Mouse (Mus musculus) G1E (cell line): ENCODE measurements around the gene Rufy3. TPM values are rescaled to one million over a fixed set of nuclear protein-coding genes. Genes with fewer than 3 reads are reported as not detected.

Experiments
- ATAC-seq: 2 replicates; pipeline ENCODE4 v1.8.0; 2016; ENCODE audit warnings: mild to moderate bottlenecking; ENCODE audit not compliant: insufficient number of reproducible peaks, poor library complexity, low FRiP score, severe bottlenecking; ENCODE audit errors: extremely low read depth
- DNase-seq: peaks from one replicate; pipeline ENCODE4 v3.0.0; 2012; ENCODE audit warnings: low spot score
- H3K27me3 ChIP-seq: 2 replicates; pipeline ENCODE4 v1.6.1; 2012; ENCODE audit warnings: mild to moderate bottlenecking, low read length, inconsistent platforms; ENCODE audit not compliant: insufficient read depth
- H3K36me3 ChIP-seq: replicated peaks from 2 replicates; pipeline ENCODE3; 2012; ENCODE audit warnings: mild to moderate bottlenecking, inconsistent platforms
- H3K4me1 ChIP-seq: 2 replicates; pipeline ENCODE4 v1.6.1; 2012; ENCODE audit warnings: low read depth, low read length, inconsistent platforms, mixed read lengths; ENCODE audit not compliant: insufficient read depth
- H3K4me3 ChIP-seq: 2 replicates; pipeline ENCODE4 v1.5.1; 2012; ENCODE audit warnings: low read depth, mild to moderate bottlenecking, inconsistent platforms, low read length, moderate library complexity, mixed read lengths
- H3K9me3 ChIP-seq: replicated peaks from 2 replicates; pipeline ENCODE4 v1.6.1; 2012; ENCODE audit warnings: inconsistent platforms
- CTCF ChIP-seq: IDR thresholded peaks from 2 replicates; pipeline ENCODE4 v1.5.1; 2012; ENCODE audit warnings: low read depth, low read length, inconsistent platforms, mixed read lengths
- GATA1 ChIP-seq: IDR thresholded peaks from 2 replicates; pipeline ENCODE4 v1.6.1; 2012; ENCODE audit warnings: borderline replicate concordance, low read length, inconsistent platforms, mixed read lengths
- GATA2 ChIP-seq: IDR thresholded peaks from 2 replicates; pipeline ENCODE4 v1.6.1; 2012; ENCODE audit warnings: low read depth, low read length, inconsistent platforms, borderline replicate concordance
- POLR2AphosphoS5 ChIP-seq: IDR thresholded peaks from 2 replicates; pipeline ENCODE4 v1.6.1; 2012; ENCODE audit warnings: low read depth, low read length, inconsistent platforms; ENCODE audit not compliant: insufficient replicate concordance
- TAL1 ChIP-seq: conservative IDR thresholded peaks from 2 replicates; pipeline ENCODE4 v1.6.1; 2012; ENCODE audit warnings: low read depth, low read length, inconsistent platforms, mixed read lengths
- polyA plus RNA-seq: library from polyadenylated mRNA; stranded (reverse); fragments of >175 nt; gene quantifications from 2 replicates; pipeline ENCODE4 v1.2.3, GENCODE M21; 2012
- total RNA-seq, 2 experiments: library from RNA; stranded (forward) in 1 of 2; stranded (reverse) in 1 of 2; fragments of 200-1000 nt in 1 of 2; fragments of >200 nt in 1 of 2; fragmentation: Nextera tagmentation in 1 of 2; gene quantifications; 2 replicates each; pipeline ENCODE4 v1.2.3; 2014 to 2017

Gene Rufy3
- total and polyA plus RNA-seq, 3 experiments: 2.5 to 17.0 (median 11.9) TPM

DNA sequence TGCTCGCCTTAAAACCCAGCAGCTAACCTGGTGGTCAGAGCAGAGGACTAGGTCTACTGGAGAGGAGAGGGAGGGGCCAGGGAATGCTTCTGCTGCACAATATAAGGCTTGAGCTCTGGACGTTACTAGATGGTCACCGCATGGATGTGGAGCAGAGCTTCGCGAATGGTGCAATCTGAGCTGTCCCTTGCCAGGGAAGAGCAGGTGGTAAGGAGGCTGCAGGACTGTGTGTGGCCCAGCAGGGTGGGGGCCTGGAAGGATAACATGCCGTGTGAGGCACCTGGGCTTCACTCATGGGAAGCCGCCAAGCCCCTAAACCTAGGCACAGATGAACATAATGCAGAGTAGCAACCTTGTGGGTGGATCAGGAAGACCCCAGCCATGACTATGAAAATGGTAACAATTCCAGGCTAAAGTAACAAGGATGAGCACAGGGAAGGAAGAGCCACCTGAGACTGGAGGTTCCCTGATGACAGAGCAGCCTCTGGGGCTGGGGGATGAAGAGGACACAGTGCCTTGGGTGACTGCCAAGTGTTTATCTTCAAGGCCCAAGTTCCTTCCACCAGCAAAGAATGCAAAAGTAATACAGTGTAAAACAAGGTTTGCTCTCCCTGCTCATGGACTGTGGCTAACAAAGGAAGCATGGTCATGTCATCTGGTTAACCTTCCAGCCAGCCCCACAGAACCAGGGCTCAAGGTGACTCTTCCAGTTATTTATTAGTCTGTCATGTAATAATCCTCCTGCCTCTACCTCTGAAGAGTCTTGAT lies 21.8 kb downstream of the Rufy3 start:
- Histone ChIP-seq H3K9me3 (no peaks in the 10 kb centered on the region), H3K4me1 (peaks cover 10% of the 10 kb centered on the region), H3K4me3 (no peak overlapping the region), H3K36me3 (peaks cover 10% of the 10 kb centered on the region), H3K27me3 (no peaks in the 10 kb centered on the region)
- no peak for ATAC-seq
- DNase-seq: peak; percentile 18
- TF ChIP-seq GATA2: no peak
- TF ChIP-seq CTCF: no peak
- no peak for TF ChIP-seq GATA1
- no peak for TF ChIP-seq TAL1
- TF ChIP-seq POLR2AphosphoS5: no peak

DNA sequence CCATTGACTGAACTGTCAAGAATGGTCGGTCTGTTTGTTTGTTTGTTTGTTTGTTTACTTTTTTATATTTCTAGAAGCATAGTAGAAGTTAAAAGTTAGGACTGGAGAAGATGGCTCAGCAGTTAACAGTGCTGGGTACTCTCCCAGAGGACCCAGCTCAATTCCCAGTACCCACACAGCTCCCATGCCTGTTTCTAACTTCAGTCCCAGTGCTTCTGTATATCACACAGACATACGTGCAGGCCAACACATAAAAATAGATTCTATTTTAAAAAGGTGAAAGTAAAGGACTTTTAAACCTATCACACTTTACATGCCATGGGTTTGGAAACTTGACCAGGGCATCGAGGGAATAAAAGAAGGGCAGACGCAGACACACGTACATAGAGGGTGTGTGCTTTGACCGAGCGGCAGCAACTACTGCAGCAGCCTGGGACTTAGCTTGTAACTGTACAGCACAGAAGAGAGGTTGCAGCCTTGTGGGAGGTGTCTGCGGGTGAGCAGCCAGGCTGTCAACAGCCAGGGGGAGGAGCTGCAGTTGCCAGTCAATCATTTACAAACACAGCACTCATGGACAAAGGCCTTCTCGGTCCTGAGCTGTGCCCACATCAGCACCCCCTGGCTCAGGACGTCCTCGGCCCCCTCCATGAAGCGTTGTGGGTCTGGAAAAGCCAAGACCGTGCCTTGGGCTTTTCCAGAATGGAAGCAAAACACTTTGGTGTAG lies 22.5 kb downstream of the Rufy3 start:
- ATAC-seq: peak; percentile 6; the same call in 1 of the 2 replicates
- no peak for DNase-seq
- H3K4me3 ChIP-seq: peak overlapping the region; percentile 2; the same call in 1 of the 2 replicates
- H3K9me3 ChIP-seq: no peaks in the 10 kb centered on the region
- no peaks in the 10 kb centered on the region for H3K27me3 ChIP-seq
- H3K36me3 ChIP-seq: peaks cover 9% of the 10 kb centered on the region
- H3K4me1 ChIP-seq: peaks cover 10% of the 10 kb centered on the region
- TF ChIP-seq GATA1: no peak
- TF ChIP-seq CTCF: no peak
- no peak for TF ChIP-seq GATA2
- no peak for TF ChIP-seq POLR2AphosphoS5
- TF ChIP-seq TAL1: no peak

DNA sequence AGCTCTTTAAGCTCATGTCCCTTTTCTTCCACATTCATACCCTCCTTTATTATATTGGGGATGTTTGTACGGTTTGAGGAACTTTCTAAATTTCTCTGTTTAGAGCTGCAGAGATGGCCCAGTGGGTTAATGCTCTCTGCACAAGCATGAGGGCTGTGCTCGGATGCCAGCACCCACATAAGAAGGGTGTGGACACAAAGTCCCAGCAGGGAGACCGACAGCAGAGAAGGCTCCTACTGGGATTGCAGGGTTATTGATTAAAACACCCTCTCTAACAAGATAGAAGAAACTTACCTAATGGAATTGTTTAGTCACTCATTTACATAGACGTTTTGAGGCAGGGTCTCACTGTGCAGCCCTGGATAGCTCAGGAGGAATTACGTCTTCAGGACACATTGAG lies 23.6 kb downstream of the Rufy3 start:
- ATAC-seq (no peak), DNase-seq (no peak)
- H3K27me3 ChIP-seq: no peaks in the 10 kb centered on the region
- no peak overlapping the region for H3K4me3 ChIP-seq
- H3K36me3 ChIP-seq: peaks cover 9% of the 10 kb centered on the region
- TF ChIP-seq POLR2AphosphoS5 (no peak), GATA1 (no peak), TAL1 (no peak), GATA2 (no peak), CTCF (no peak)
- no peaks in the 10 kb centered on the region for H3K9me3 ChIP-seq
- H3K4me1 ChIP-seq: peaks cover 10% of the 10 kb centered on the region

DNA sequence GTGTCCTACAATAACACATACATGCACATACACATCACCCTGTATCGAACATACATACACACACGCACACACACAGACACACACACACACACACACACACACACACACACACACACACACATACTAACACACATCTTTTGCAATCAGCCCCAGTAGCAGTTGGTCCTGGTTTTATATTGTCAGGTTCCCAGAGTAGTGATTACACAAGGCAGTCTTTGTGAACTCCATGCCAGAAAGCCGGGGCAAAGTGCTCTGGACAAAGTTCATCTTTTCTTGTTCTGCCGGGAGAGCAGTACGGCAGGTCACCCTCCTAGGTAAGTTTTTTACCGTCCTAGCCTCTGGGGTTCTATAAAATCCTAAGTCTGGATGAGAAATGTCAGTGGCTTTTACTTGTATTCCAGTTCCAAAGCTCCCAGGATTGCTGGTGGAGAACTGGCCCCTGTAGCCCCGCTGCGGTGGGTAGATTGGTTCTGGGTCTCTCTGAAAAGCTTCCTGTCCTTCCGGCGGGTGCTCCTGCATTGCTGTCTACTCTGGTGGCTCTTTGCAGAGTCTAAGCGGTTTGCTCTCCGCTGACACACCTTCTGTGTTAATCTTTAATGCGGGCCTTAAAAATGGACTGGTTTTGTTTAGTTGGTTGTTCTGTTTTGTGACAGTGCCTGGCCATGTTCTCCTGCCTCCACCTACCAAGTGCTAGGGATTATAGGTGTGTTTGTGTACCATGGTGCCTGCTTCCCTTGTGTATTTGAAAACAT lies 28.8 kb downstream of the Rufy3 start:
- no peaks in the 10 kb centered on the region for H3K36me3 ChIP-seq
- H3K4me1 ChIP-seq: no peaks in the 10 kb centered on the region
- DNase-seq (no peak), ATAC-seq (no peak)
- TF ChIP-seq TAL1: no peak
- TF ChIP-seq POLR2AphosphoS5: no peak
- TF ChIP-seq GATA1: no peak
- no peak for TF ChIP-seq GATA2
- TF ChIP-seq CTCF: no peak
- no peaks in the 10 kb centered on the region for H3K9me3 ChIP-seq
- no peaks in the 10 kb centered on the region for H3K27me3 ChIP-seq
- H3K4me3 ChIP-seq: no peak overlapping the region

DNA sequence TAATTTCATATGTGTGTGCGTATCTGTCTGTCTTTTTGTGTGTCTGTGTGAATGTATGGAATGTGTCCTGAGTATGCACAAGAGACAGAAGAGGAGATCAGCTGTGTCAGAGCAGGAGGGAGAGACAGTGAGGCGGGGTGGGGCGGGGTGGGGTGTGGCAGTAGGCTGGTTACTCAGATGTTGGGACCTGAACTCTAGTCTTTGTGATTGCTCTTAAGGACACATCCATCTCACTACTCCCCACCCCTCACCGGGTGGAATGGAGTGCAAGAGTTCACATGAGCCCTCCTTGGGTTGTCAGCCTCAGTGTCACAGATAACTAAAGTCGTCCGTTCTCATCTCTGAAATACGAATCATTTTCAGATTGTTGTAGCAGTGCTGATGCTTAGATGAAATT lies 29.3 kb downstream of the Rufy3 start:
- H3K9me3 ChIP-seq: no peaks in the 10 kb centered on the region
- H3K4me3 ChIP-seq: no peak overlapping the region
- ATAC-seq: no peak
- TF ChIP-seq GATA2 (no peak), TAL1 (no peak), CTCF (no peak), GATA1 (no peak), POLR2AphosphoS5 (no peak)
- no peaks in the 10 kb centered on the region for H3K27me3 ChIP-seq
- H3K4me1 ChIP-seq: no peaks in the 10 kb centered on the region
- no peaks in the 10 kb centered on the region for H3K36me3 ChIP-seq
- no peak for DNase-seq
